Mouse (Mus musculus): ENCODE results near the gene Prss43. TPM values are rescaled to one million over a fixed set of nuclear protein-coding genes. Genes with fewer than 3 reads are reported as not detected.

Prss43 gene
- polyA plus RNA-seq (2017; shearing (Covaris generic)): not detected

GRCm38 (mm10) chr9:110826390-110826789 is at the start of gene Prss43:
TSS of gene Prss43 (plus strand) at chr9:110826690.

GRCm38 (mm10) chr9:110797866-110798265 is 28.6 kb upstream of the Prss43 start, which contains the start of gene Prss42:
TSS of gene Prss42 (plus strand) at chr9:110798166.

DNA sequence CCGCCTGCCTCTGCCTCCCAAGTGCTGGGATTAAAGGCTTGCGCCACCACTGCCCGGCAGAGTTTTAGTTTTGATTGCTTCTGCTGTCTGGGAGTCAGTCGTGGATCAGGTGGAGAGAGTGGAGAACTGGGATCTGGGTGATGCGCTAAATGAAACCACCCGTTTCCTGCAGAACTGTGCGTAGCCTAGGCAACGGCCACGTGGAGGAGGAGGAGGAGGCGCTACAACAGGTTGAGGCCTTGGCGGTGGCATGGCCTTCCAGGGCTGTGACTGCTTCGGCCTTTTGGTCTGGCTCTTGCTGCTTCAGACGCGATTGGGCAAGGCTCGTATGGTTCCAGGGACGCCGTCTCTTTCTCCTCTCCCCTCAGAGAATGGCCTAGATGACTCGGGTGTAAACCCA is 12.7 kb upstream of the Prss43 start, which contains the start of gene Prss44:
Gene Prss44, plus strand, starts transcription at position 206 of the 400 bp plus-strand sequence.

DNA sequence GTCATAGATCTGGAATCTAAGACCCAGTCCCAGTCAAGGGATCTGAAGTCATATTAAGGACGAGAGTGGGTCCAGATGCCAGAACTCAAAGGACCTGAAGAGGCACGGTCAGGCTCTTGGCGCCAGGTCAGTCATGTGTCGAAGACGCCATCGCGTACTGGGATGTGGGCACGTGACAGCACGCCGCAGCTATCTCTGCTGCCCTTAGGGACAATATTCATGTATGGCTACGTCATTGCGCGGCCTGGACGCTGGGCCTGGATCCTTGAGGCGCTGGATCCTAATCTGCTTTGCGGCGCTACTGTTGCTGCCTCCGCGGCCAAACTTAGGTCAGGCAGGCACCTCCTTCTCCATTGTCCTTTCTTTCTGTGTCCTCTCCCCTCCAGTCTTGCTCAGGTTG is 7.9 kb downstream of the Prss43 start, which contains the start of gene Prss45:
Gene Prss45, plus strand, starts transcription at position 178 of the 400 bp plus-strand sequence.

DNA sequence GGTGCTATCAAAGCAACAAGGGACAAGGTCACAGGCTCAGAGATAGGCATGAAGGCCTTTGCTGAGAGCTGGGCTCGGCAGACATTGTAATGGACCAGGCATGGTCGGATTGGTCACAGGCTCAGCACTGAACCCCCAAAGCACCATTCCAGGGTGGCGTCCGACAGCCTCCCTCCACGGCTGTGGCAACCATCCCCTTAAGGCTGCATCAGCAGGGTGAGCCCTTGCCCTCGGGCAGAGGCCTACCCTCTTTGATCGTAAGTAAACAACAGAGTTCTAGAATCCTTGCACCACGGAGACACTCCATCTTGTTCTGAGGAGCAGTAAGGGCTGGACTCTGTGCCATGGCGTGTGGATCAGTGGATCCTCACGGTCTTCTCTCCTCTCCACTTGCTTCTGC is 17.7 kb downstream of the Prss43 start, which contains the start of gene Prss46:
Gene Prss46, plus strand, starts transcription at position 301 of the 400 bp plus-strand sequence.

GRCm38 (mm10) chr9:110857781-110858472 is 31.4 kb downstream of the Prss43 start, which contains the start of gene Prss50:
TSS of gene Prss50 (plus strand) at chr9:110857967.

DNA sequence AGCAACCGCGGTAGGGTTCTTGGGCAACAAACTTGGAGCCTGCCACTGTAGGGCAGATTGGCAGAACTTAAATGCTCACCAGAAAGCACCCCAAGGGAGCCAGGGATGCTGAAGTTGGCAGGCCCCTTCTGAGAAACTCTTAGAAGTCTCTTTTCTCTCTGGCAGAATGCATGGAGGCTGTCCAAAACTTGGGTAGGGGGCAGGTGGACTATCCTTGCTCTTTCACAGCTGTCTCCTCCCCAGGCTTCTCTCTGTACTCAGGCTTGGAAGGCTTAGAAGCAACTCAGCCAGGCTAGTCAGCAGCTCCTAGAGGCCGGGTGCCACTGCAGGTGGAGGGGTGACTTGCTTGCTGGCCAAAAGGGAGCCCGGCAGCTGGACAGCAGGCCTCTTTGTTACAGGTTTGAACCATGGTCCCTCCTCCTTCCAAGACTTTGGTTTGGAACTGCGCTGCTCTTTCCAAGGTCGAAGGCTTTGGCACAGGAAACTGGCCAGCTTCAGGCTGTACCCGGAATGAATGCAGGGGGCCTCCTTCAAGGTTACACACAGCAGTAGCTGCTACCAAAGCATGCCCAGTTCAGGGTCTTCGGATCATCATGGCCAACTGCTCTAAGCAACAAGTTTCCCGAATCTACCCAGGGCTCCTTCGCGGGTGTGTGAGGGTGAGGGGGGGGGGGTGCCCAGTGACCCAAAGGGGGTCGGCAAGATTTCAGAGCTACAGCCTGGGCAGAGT is 52.9 kb downstream of the Prss43 start, which contains the start of gene Als2cl:
Gene Als2cl, plus strand, starts transcription at position 680 of the 730 bp plus-strand sequence.

GRCm38 (mm10) chr9:110879998-110880561 is 53.6 kb downstream of the Prss43 start, which contains the start of gene Tmie:
TSS of gene Tmie (minus strand) at chr9:110880113.

Other genes starting within 250 kb of the Prss43 start
- gene Nradd, start 202.2 kb upstream of the Prss43 start, polyA plus RNA-seq (2017; shearing (Covaris generic)): 1.3 TPM
- gene Nbeal2, start 172.5 kb upstream of the Prss43 start, polyA plus RNA-seq (2017; shearing (Covaris generic)): 32.5 TPM
- 178 TPM for gene Ccdc12, start 170.2 kb upstream of the Prss43 start, polyA plus RNA-seq (2017; shearing (Covaris generic))
- not detected for gene Myl3, start 84.8 kb upstream of the Prss43 start, polyA plus RNA-seq (2017; shearing (Covaris generic))
- not detected for gene Pth1r, start 79.5 kb upstream of the Prss43 start, polyA plus RNA-seq (2017; shearing (Covaris generic))
- not detected for gene Prss42, start 28.5 kb upstream of the Prss43 start, polyA plus RNA-seq (2017; shearing (Covaris generic))
- not detected for gene Prss44, start 12.7 kb upstream of the Prss43 start, polyA plus RNA-seq (2017; shearing (Covaris generic))
- not detected for gene Prss45, start 7.9 kb downstream of the Prss43 start, polyA plus RNA-seq (2017; shearing (Covaris generic))
- not detected for gene Prss46, start 17.8 kb downstream of the Prss43 start, polyA plus RNA-seq (2017; shearing (Covaris generic))
- not detected for gene Prss50, start 31.3 kb downstream of the Prss43 start, polyA plus RNA-seq (2017; shearing (Covaris generic))
- 175 TPM for gene Als2cl, start 53.2 kb downstream of the Prss43 start, polyA plus RNA-seq (2017; shearing (Covaris generic))
- 24.9 TPM for gene Tmie, start 53.4 kb downstream of the Prss43 start, polyA plus RNA-seq (2017; shearing (Covaris generic))
- gene Fam240a, start 90.2 kb downstream of the Prss43 start, polyA plus RNA-seq (2017; shearing (Covaris generic)): 6.4 TPM
- 2.0 TPM for gene Tdgf1, start 119.5 kb downstream of the Prss43 start, polyA plus RNA-seq (2017; shearing (Covaris generic))
- gene Lrrc2, start 124.9 kb downstream of the Prss43 start, polyA plus RNA-seq (2017; shearing (Covaris generic)): not detected
- gene Rtp3, start 163.9 kb downstream of the Prss43 start, polyA plus RNA-seq (2017; shearing (Covaris generic)): not detected
- not detected for gene Ltf, start 192.6 kb downstream of the Prss43 start, polyA plus RNA-seq (2017; shearing (Covaris generic))
- gene Ccrl2, start 230.8 kb downstream of the Prss43 start, polyA plus RNA-seq (2017; shearing (Covaris generic)): 0.95 TPM

All from naive thymus-derived CD4-positive, alpha-beta T cell, adult 5 months (primary cell).